Mouse (Mus musculus): ENCODE measurements around the gene Gsdma3. TPM values are rescaled to one million over a fixed set of nuclear protein-coding genes. Genes with fewer than 3 reads are reported as not detected.

Gsdma3 gene
- not detected in 2 replicates for polyA plus RNA-seq (2015; fragmentation: Nextera tagmentation; extraction: Ambion mirVana)

DNA sequence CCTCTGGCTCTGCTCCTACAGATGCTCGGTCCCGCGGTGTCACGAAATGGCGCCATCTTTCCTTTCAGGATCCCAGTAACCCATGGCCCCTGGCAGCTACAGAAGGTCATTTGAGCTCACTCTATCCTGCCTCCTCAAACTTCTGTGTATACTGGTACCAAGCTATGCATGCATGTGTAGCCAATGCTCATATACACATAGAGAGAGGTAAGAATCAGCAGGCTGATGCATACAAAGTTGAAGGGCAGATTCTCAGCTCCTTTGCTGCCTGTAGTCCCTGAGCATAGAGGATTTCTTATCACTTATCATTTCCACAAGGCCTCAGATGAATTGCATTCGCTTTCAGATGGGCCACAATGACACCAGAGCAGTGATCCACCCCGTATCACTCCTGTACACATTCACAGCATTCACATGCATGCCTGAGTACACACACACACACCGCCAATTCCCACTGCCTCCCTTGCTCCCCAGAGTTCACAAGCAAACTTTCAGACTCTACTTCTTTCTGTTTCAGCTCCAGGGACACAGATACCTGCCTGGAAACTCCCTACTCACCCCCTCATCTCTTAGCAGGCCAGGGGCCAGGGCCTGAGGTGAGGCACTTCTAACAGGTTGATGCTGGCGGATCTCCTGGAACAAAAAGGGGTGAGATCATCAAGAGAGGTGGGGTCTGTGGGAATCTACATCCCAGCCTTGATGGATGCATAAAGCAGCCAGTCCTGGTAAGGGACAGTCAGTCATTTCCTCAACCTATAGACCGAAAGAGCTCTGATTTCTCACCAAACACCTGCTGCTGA, at the start of gene Gsdma3, which contains the start of gene Gm12355:
Gene Gsdma3 (plus strand): TSS at position 750 of the 800 bp plus-strand sequence.
Gene Gm12355 (minus strand): TSS at position 51 of the 800 bp plus-strand sequence.
- WGBS: 91% methylated on average over 10 of the region's 10 CpGs
- Histone ChIP-seq H3K9ac (replicated peaks) (no peak within 1 kb of the TSS), H3K36me3 (no peaks in the 10 kb centered on the region), H3K4me1 (no peaks in the 10 kb centered on the region), H3K27me3 (replicated peaks) (no peaks in the 10 kb centered on the region), H3K4me3 (replicated peaks) (no peak within 1 kb of the TSS), H3K9me3 (replicated peaks) (no peaks in the 10 kb centered on the region), H3K4me2 (no peak within 1 kb of the TSS), H3K27ac (replicated peaks) (no peak within 1 kb of the TSS)
- no peak for ATAC-seq (ENCODE audit: low FRiP score)

DNA sequence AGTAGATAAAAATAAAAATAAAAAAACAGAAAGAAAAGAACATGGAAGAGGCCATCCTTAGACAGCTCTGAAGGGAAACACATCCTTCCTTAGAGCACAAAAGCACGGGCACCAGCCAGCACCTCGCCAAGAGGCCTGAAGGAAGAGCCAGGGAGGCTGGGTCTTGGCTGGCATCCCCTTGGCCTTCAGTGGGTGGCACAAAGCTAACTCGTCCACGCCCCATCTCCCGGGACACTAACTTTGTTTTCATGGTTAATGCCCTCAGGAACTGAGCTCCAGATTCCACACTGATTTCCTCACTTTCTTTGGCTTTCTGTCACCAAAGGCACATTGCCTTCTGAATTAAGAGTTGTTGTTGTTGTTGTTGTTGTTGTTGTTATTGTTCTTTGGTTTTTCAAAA, 48.4 kb upstream of the Gsdma3 start:
- H3K4me3 ChIP-seq (replicated peaks): no peak overlapping the region
- H3K27ac ChIP-seq (replicated peaks): no peak overlapping the region
- H3K4me1 ChIP-seq: no peaks in the 10 kb centered on the region
- no peak overlapping the region for H3K4me2 ChIP-seq
- H3K27me3 ChIP-seq (replicated peaks): no peaks in the 10 kb centered on the region
- 93% methylated on average over 5 of the region's 5 CpGs for WGBS
- no peaks in the 10 kb centered on the region for H3K9me3 ChIP-seq (replicated peaks)
- ATAC-seq (ENCODE audit: low FRiP score): no peak
- peaks cover 20% of the 10 kb centered on the region for H3K36me3 ChIP-seq
- no peak overlapping the region for H3K9ac ChIP-seq (replicated peaks)

DNA sequence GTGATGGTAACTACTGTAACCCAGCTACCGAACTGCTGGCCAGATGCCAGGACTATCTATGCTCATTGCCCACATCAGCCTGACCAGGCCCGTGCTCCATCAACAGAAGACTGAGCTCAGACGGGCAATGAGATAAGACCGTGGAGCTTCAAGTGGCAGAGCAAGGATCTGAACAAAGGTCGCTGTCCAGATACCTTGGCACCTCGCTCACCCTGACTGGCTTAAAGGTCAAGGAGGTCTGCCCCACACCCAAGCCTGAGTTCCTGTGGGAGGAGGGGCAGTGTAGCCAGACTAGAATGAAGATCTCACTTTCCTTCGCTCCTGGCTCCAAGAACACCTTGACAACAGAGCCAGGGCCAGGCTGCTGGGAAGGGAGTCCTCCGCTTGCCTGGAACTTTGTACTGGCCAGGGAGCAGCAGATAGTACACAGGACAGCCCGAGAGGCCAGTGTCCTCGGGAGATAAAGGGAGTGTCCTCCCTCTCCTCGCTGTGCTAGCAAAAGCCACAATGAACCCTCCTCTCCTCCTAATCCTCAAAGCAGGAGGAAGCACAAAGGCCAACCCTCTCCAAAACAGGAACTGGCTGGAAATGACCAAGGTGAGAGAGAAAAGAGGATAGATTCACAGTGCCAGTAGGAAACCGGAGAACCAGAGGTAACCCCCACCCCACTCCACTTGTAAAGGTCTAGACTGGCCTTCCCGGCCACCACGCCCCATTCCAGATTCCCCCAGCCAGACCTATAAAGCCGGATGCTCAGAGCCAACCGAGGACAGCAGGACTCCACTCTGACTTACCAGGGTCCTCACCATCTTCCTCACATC, 45.6 kb upstream of the Gsdma3 start:
- ATAC-seq (ENCODE audit: low FRiP score): no peak
- 81% methylated on average over 16 of the region's 16 CpGs for WGBS

DNA sequence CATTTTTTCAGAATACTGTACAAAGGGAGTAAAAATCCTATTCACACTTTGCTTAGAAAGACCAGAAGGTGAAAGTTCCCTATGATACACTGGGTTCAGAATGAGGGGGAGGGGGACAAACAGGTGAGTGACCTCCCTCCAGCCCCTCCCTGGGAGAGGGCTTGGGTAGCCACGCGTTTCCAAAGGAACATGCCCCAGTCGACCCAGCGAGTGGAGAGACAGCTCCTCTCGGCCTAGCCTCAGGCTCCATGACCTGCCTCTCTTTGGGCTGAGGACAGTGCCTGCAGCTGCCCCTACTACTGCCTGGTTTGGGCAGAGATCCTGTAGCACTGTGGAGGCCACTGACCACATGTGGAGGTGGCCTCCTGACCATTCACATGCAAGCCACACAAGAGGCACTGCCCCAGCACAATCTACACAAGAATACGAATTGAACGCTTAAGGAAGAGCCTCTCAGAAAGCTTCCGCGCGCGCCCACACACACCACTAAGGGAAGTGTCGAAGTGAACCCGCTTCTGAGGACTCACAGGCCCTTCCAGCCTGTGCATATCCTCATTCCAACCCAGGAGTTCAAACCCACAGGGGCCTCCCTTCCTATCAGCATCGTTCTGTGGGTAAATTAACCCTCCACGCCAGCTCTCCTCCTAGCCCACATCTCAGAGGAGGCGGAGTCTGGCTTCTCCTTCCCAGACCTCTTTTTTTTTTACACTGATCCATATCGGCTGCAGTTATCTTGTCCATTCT, 44.7 kb upstream of the Gsdma3 start:
- 74% methylated on average over 17 of the region's 17 CpGs for WGBS
- no peak overlapping the region for H3K27ac ChIP-seq (replicated peaks)
- no peaks in the 10 kb centered on the region for H3K9me3 ChIP-seq (replicated peaks)
- no peaks in the 10 kb centered on the region for H3K27me3 ChIP-seq (replicated peaks)
- peaks cover 25% of the 10 kb centered on the region for H3K4me1 ChIP-seq
- H3K4me3 ChIP-seq (replicated peaks): no peak overlapping the region
- no peak overlapping the region for H3K9ac ChIP-seq (replicated peaks)
- ATAC-seq (ENCODE audit: low FRiP score): no peak
- no peak overlapping the region for H3K4me2 ChIP-seq
- peaks cover 28% of the 10 kb centered on the region for H3K36me3 ChIP-seq

More for the DNA sequence above, 45.6 kb upstream of the Gsdma3 start:
- no peak overlapping the region for H3K4me3 ChIP-seq (replicated peaks)
- no peak overlapping the region for H3K27ac ChIP-seq (replicated peaks)
- H3K4me1 ChIP-seq: peaks cover 15% of the 10 kb centered on the region
- no peak overlapping the region for H3K4me2 ChIP-seq
- H3K36me3 ChIP-seq: peaks cover 28% of the 10 kb centered on the region
- H3K9ac ChIP-seq (replicated peaks): no peak overlapping the region
- H3K27me3 ChIP-seq (replicated peaks): no peaks in the 10 kb centered on the region
- no peaks in the 10 kb centered on the region for H3K9me3 ChIP-seq (replicated peaks)

DNA sequence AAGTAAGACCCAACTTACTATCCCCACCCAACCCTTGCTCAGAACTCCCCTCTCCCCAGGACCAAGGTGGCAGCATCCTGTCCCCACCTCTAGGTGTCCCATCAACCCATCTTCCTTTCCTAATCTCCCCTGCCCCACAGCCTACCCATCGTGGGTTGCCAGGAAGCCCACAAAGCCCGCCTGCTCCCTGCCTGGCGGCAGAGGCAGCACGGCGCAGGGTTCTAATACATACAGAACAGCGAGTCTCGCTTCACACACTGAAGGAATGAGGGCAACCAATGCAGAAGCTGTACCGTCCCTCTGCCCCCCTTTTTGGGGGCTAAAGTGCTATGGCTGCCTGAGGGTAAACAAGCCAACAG, 44.2 kb upstream of the Gsdma3 start:
- H3K9ac ChIP-seq (replicated peaks): no peak overlapping the region
- H3K27ac ChIP-seq (replicated peaks): no peak overlapping the region
- WGBS: 88% methylated on average over 8 of the region's 8 CpGs
- no peaks in the 10 kb centered on the region for H3K9me3 ChIP-seq (replicated peaks)
- H3K4me2 ChIP-seq: no peak overlapping the region
- no peaks in the 10 kb centered on the region for H3K27me3 ChIP-seq (replicated peaks)
- H3K4me3 ChIP-seq (replicated peaks): no peak overlapping the region
- H3K36me3 ChIP-seq: peaks cover 28% of the 10 kb centered on the region
- ATAC-seq (ENCODE audit: low FRiP score): no peak
- peaks cover 26% of the 10 kb centered on the region for H3K4me1 ChIP-seq

DNA sequence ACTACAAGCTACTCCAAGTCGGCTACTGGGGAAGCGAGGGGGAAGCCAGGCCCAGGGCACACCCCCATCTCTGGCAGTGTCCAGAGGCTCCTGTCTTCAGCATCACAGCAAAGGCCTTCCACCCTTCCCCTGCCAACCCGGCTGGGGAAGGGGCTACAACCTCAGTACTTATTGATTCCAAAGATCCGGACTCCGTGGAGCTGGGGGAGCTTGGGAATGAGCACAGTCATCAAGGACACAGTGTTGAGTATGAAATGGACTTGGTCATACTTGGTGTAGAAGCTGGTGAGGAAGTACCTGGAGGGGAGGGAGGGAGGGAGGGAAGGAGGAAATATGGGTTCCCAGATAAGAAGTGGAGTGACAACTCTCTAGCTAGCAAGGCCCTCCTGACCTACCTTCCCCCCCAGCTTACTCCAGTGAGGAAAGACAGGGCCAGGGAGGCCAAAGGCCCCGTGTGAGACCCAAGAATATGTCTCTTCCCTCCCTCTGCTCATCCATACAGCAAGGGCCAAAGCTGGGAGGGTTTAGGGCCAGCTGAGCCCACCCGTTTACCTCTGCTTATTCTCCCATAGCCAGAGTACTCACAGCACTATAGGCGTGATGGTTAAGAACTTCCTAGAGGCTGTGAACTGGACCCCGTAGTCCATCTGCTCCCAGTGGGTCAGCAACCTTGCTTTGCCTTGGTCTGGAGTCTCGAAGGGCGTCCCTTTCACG, 43.5 kb upstream of the Gsdma3 start:
- Histone ChIP-seq H3K9ac (replicated peaks) (no peak overlapping the region), H3K4me2 (no peak overlapping the region), H3K36me3 (peaks cover 28% of the 10 kb centered on the region), H3K27ac (replicated peaks) (no peak overlapping the region), H3K27me3 (replicated peaks) (no peaks in the 10 kb centered on the region), H3K9me3 (replicated peaks) (no peaks in the 10 kb centered on the region), H3K4me3 (replicated peaks) (no peak overlapping the region), H3K4me1 (peaks cover 30% of the 10 kb centered on the region)
- 92% methylated on average over 12 of the region's 12 CpGs for WGBS
- no peak for ATAC-seq (ENCODE audit: low FRiP score)

DNA sequence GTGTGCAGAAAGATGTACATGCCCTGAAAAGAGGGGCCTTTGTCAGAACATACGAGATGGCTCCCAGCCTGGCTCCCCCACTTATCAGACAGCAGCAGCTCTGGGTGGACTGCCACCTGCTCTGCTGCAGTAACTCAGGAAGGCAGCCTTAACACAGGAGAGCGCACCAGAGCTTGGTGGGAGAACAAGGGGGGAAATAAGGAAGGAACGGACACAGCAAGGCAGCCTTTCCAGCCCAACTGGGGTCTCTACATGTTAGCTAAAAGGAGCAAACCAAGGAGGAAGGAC, 43.0 kb upstream of the Gsdma3 start:
- no peak for ATAC-seq (ENCODE audit: low FRiP score)
- Histone ChIP-seq H3K9me3 (replicated peaks) (no peaks in the 10 kb centered on the region), H3K27me3 (replicated peaks) (no peaks in the 10 kb centered on the region), H3K4me3 (replicated peaks) (no peak overlapping the region), H3K4me2 (no peak overlapping the region), H3K4me1 (peaks cover 35% of the 10 kb centered on the region), H3K9ac (replicated peaks) (no peak overlapping the region), H3K27ac (replicated peaks) (no peak overlapping the region), H3K36me3 (peaks cover 28% of the 10 kb centered on the region)
- 91% methylated on average over 3 of the region's 3 CpGs for WGBS

DNA sequence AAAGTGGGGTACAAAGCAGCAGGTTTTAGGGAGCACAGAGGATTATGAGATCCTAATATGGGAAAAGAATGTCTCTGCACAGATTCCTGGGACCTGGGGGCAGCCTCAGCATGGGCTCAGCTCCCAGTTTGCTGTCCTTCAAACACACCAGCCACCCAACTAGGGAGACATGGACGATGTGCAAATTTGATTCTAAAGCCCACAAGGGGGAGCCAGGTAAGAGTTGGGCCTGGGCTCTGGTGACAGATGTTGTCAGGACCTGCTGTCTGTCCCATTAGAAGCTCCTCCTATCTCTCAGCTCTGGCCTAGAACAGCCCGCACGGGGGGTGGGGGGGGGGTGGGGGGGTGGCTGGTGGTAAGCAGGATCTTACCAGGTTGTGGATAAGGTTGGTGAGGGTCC, 42.6 kb upstream of the Gsdma3 start:
- Histone ChIP-seq H3K27ac (replicated peaks) (no peak overlapping the region), H3K9me3 (replicated peaks) (no peaks in the 10 kb centered on the region), H3K27me3 (replicated peaks) (no peaks in the 10 kb centered on the region), H3K4me3 (replicated peaks) (no peak overlapping the region), H3K4me2 (no peak overlapping the region), H3K9ac (replicated peaks) (no peak overlapping the region), H3K4me1 (peaks cover 39% of the 10 kb centered on the region), H3K36me3 (peaks cover 28% of the 10 kb centered on the region)
- WGBS: 36% methylated on average over 3 of the region's 3 CpGs
- ATAC-seq (ENCODE audit: low FRiP score): no peak

DNA sequence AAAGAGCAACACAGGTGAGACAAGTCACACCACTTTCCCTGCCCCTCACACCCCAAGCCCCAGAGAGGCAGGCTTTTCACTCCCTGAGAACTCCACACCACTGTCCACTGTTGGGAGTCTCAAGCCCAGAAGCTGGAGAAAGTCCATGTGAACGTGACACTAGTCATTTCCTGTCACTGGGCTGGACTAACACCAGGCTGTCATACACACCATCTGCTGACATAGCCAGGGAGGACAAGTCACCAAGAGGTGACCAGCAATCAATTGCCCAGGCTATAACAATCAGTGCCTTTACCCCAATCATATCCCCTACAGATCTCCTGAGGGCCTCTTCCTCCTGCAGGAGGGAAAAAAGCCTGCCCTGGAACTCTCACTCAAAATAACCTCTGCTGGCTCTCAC, 42.0 kb upstream of the Gsdma3 start:
- ATAC-seq (ENCODE audit: low FRiP score): no peak
- WGBS: 80% methylated on average over 1 of the region's 1 CpGs

DNA sequence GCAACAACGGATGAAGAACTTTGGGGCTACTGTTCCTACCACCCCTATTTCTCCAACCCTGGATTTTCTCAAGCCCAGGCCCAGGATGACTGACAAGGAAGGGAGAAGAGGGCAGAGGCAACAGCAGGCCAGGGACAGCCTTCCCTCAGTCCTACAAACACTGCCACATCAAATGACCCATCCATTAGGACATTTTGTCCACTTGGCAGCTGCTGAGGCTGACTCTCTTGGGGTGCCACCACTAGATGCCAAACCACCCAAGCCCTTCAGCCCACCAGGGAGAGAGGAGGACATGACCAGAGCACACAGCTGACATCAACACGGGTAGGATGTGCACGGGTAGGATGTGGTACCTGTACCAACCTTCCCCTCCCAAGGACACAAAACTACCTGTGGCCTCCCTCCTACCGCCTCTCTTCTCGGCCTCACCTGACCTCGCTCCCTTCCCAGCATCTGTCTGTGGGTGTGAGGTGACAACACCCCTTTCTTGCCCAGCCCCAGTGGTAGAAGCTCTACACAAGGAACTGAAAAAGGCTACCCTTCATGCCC, 41.5 kb upstream of the Gsdma3 start:
- WGBS: 95% methylated on average over 6 of the region's 6 CpGs
- H3K36me3 ChIP-seq: peaks cover 28% of the 10 kb centered on the region
- H3K9me3 ChIP-seq (replicated peaks): no peaks in the 10 kb centered on the region
- peaks cover 42% of the 10 kb centered on the region for H3K4me1 ChIP-seq
- no peak overlapping the region for H3K4me2 ChIP-seq
- H3K9ac ChIP-seq (replicated peaks): no peak overlapping the region
- no peak overlapping the region for H3K4me3 ChIP-seq (replicated peaks)
- no peak overlapping the region for H3K27ac ChIP-seq (replicated peaks)
- ATAC-seq (ENCODE audit: low FRiP score): no peak
- H3K27me3 ChIP-seq (replicated peaks): no peaks in the 10 kb centered on the region

More for the DNA sequence above, 42.0 kb upstream of the Gsdma3 start:
- Histone ChIP-seq H3K9ac (replicated peaks) (no peak overlapping the region), H3K4me2 (no peak overlapping the region), H3K4me1 (peaks cover 42% of the 10 kb centered on the region), H3K36me3 (peaks cover 28% of the 10 kb centered on the region), H3K27ac (replicated peaks) (no peak overlapping the region), H3K9me3 (replicated peaks) (no peaks in the 10 kb centered on the region), H3K4me3 (replicated peaks) (no peak overlapping the region), H3K27me3 (replicated peaks) (no peaks in the 10 kb centered on the region)
